Mouse (Mus musculus): Measurements from ENCODE around the gene Vasp. TPM values are rescaled to one million over a fixed set of nuclear protein-coding genes. Genes with fewer than 3 reads are reported as not detected.

Gene Vasp
- polyA plus RNA-seq, 1 experiment, result 189 TPM

- no peaks in the 10 kb centered on the region for H3K27me3 ChIP-seq (ENCODE audit: control insufficient read depth, insufficient read depth, insufficient read length)
- no peaks in the 10 kb centered on the region for H3K79me2 ChIP-seq (ENCODE audit: control insufficient read depth, insufficient read depth)
- no peak overlapping the region for H3ac ChIP-seq (ENCODE audit: control insufficient read depth, insufficient read length)
- peak overlapping the region; percentile 65 for H3K4me3 ChIP-seq
- H3K4me2 ChIP-seq (ENCODE audit: low read depth), result peak overlapping the region; percentile 5
- no peak for TF ChIP-seq E2F4 (IDR thresholded peaks at IDR 0.05; ENCODE audit: insufficient read depth)
- no peak for TF ChIP-seq TCF12 (IDR thresholded peaks at IDR 0.05; ENCODE audit: insufficient read depth, poor library complexity, severe bottlenecking)
- TF ChIP-seq CEBPB (IDR thresholded peaks at IDR 0.05; ENCODE audit: insufficient read depth, poor library complexity, severe bottlenecking), result no peak
- TF ChIP-seq TCF3 (IDR thresholded peaks at IDR 0.05; ENCODE audit: insufficient read length, low read depth), result no peak
- no peak for TF ChIP-seq REST (IDR thresholded peaks at IDR 0.05; ENCODE audit: insufficient read depth, insufficient read length)
- no peak for TF ChIP-seq MAX (IDR thresholded peaks at IDR 0.05; ENCODE audit: low read depth)
- no peak for TF ChIP-seq USF1 (IDR thresholded peaks at IDR 0.05; ENCODE audit: low read depth)
- TF ChIP-seq MYOG (IDR thresholded peaks at IDR 0.05; ENCODE audit: control insufficient read depth in 1 of 3, insufficient read depth in 1 of 3, insufficient read length in 2 of 3, low read depth in 2 of 3), result no peak
- no peak for TF ChIP-seq SRF (IDR thresholded peaks at IDR 0.05; ENCODE audit: control insufficient read depth, insufficient read length, low read depth)
- no peak for TF ChIP-seq POLR2AphosphoS2 (IDR thresholded peaks at IDR 0.05; ENCODE audit: insufficient read length, low read depth)
- no peak for TF ChIP-seq POLR2A (IDR thresholded peaks at IDR 0.05; ENCODE audit: insufficient read length, low read depth)
- TF ChIP-seq MYOD1 (IDR thresholded peaks at IDR 0.05; ENCODE audit: control insufficient read depth in 1 of 3, insufficient read length in 2 of 3, low read depth in 2 of 3), result no peak
- H3K36me3 ChIP-seq (ENCODE audit: control insufficient read depth, insufficient read depth), result no peaks in the 10 kb centered on the region
Measured at GRCm38 (mm10) chr7:19306819-19307738, 35.5 kb upstream of the Vasp start.

GRCm38 (mm10) chr7:19305796-19306765 is 34.5 kb upstream of the Vasp start:
- no peaks in the 10 kb centered on the region for H3K27me3 ChIP-seq (ENCODE audit: control insufficient read depth, insufficient read depth, insufficient read length)
- no peaks in the 10 kb centered on the region for H3K36me3 ChIP-seq (ENCODE audit: control insufficient read depth, insufficient read depth)
- H3K79me2 ChIP-seq (ENCODE audit: control insufficient read depth, insufficient read depth), result no peaks in the 10 kb centered on the region
- no peak overlapping the region for H3K4me3 ChIP-seq
- TF ChIP-seq CEBPB (IDR thresholded peaks at IDR 0.05; ENCODE audit: insufficient read depth, poor library complexity, severe bottlenecking), result no peak
- no peak for TF ChIP-seq TCF3 (IDR thresholded peaks at IDR 0.05; ENCODE audit: insufficient read length, low read depth)
- no peak for TF ChIP-seq SRF (IDR thresholded peaks at IDR 0.05; ENCODE audit: control insufficient read depth, insufficient read length, low read depth)
- TF ChIP-seq TCF12 (IDR thresholded peaks at IDR 0.05; ENCODE audit: insufficient read depth, poor library complexity, severe bottlenecking), result no peak
- no peak for TF ChIP-seq REST (IDR thresholded peaks at IDR 0.05; ENCODE audit: insufficient read depth, insufficient read length)
- TF ChIP-seq MAX (IDR thresholded peaks at IDR 0.05; ENCODE audit: low read depth), result no peak
- TF ChIP-seq USF1 (IDR thresholded peaks at IDR 0.05; ENCODE audit: low read depth), result no peak
- TF ChIP-seq MYOD1 (IDR thresholded peaks at IDR 0.05; ENCODE audit: control insufficient read depth in 1 of 3, insufficient read length in 2 of 3, low read depth in 2 of 3), result no peak
- TF ChIP-seq MYOG (IDR thresholded peaks at IDR 0.05; ENCODE audit: control insufficient read depth in 1 of 3, insufficient read depth in 1 of 3, insufficient read length in 2 of 3, low read depth in 2 of 3), result no peak
- TF ChIP-seq POLR2A (IDR thresholded peaks at IDR 0.05; ENCODE audit: insufficient read length, low read depth), result no peak
- TF ChIP-seq POLR2AphosphoS2 (IDR thresholded peaks at IDR 0.05; ENCODE audit: insufficient read length, low read depth), result no peak
- TF ChIP-seq E2F4 (IDR thresholded peaks at IDR 0.05; ENCODE audit: insufficient read depth), result no peak
- H3ac ChIP-seq (ENCODE audit: control insufficient read depth, insufficient read length), result no peak overlapping the region
- H3K4me2 ChIP-seq (ENCODE audit: low read depth), result no peak overlapping the region

- Histone ChIP-seq H3ac (ENCODE audit: control insufficient read depth, insufficient read length) (no peak overlapping the region), H3K4me2 (ENCODE audit: low read depth) (no peak overlapping the region), H3K79me2 (ENCODE audit: control insufficient read depth, insufficient read depth) (no peaks in the 10 kb centered on the region), H3K4me3 (no peak overlapping the region), H3K27me3 (ENCODE audit: control insufficient read depth, insufficient read depth, insufficient read length) (no peaks in the 10 kb centered on the region), H3K36me3 (ENCODE audit: control insufficient read depth, insufficient read depth) (no peaks in the 10 kb centered on the region)
- TF ChIP-seq CEBPB (IDR thresholded peaks at IDR 0.05; ENCODE audit: insufficient read depth, poor library complexity, severe bottlenecking), result no peak
- TF ChIP-seq E2F4 (IDR thresholded peaks at IDR 0.05; ENCODE audit: insufficient read depth), result no peak
- TF ChIP-seq POLR2A (IDR thresholded peaks at IDR 0.05; ENCODE audit: insufficient read length, low read depth), result no peak
- TF ChIP-seq USF1 (IDR thresholded peaks at IDR 0.05; ENCODE audit: low read depth), result no peak
Measured at GRCm38 (mm10) chr7:19305413-19305735, 33.8 kb upstream of the Vasp start.

GRCm38 (mm10) chr7:19304501-19305412 is 33.1 kb upstream of the Vasp start:
- no peaks in the 10 kb centered on the region for H3K27me3 ChIP-seq (ENCODE audit: control insufficient read depth, insufficient read depth, insufficient read length)
- no peaks in the 10 kb centered on the region for H3K36me3 ChIP-seq (ENCODE audit: control insufficient read depth, insufficient read depth)
- H3ac ChIP-seq (ENCODE audit: control insufficient read depth, insufficient read length), result no peak overlapping the region
- no peak overlapping the region for H3K4me3 ChIP-seq
- no peak overlapping the region for H3K4me2 ChIP-seq (ENCODE audit: low read depth)
- H3K79me2 ChIP-seq (ENCODE audit: control insufficient read depth, insufficient read depth), result no peaks in the 10 kb centered on the region
- TF ChIP-seq REST (IDR thresholded peaks at IDR 0.05; ENCODE audit: insufficient read depth, insufficient read length), result no peak
- no peak for TF ChIP-seq TCF3 (IDR thresholded peaks at IDR 0.05; ENCODE audit: insufficient read length, low read depth)
- TF ChIP-seq USF1 (IDR thresholded peaks at IDR 0.05; ENCODE audit: low read depth), result no peak
- TF ChIP-seq MAX (IDR thresholded peaks at IDR 0.05; ENCODE audit: low read depth), result no peak
- TF ChIP-seq POLR2AphosphoS2 (IDR thresholded peaks at IDR 0.05; ENCODE audit: insufficient read length, low read depth), result no peak
- no peak for TF ChIP-seq E2F4 (IDR thresholded peaks at IDR 0.05; ENCODE audit: insufficient read depth)
- no peak for TF ChIP-seq SRF (IDR thresholded peaks at IDR 0.05; ENCODE audit: control insufficient read depth, insufficient read length, low read depth)
- TF ChIP-seq TCF12 (IDR thresholded peaks at IDR 0.05; ENCODE audit: insufficient read depth, poor library complexity, severe bottlenecking), result no peak
- no peak for TF ChIP-seq MYOG (IDR thresholded peaks at IDR 0.05; ENCODE audit: control insufficient read depth in 1 of 3, insufficient read depth in 1 of 3, insufficient read length in 2 of 3, low read depth in 2 of 3)
- TF ChIP-seq CEBPB (IDR thresholded peaks at IDR 0.05; ENCODE audit: insufficient read depth, poor library complexity, severe bottlenecking), result no peak
- TF ChIP-seq POLR2A (IDR thresholded peaks at IDR 0.05; ENCODE audit: insufficient read length, low read depth), result no peak
- TF ChIP-seq MYOD1 (IDR thresholded peaks at IDR 0.05; ENCODE audit: control insufficient read depth in 1 of 3, insufficient read length in 2 of 3, low read depth in 2 of 3), result no peak

All from myocyte (in vitro differentiated cells).